Mouse (Mus musculus) stomach, postnatal 0 days (tissue): ENCODE data around the gene Tmem30c. TPM values are rescaled to one million over a fixed set of nuclear protein-coding genes. Genes with fewer than 3 reads are reported as not detected.

Experiments used
- ATAC-seq: fragments of 200-750 bp; cut with Nextera tagmentation; 2 replicates; pipeline ENCODE4 v1.8.0; 2017; ENCODE audit not compliant: low FRiP score, low TSS enrichment
- DNase-seq: peaks from one replicate; pipeline ENCODE4 v3.0.0-alpha.2; 2016; ENCODE audit warnings: low spot score
- H3K27ac ChIP-seq: fragments of 300-500 bp; sonication (generic); replicated peaks from 2 replicates; pipeline ENCODE4 v1.5.1; 2014; ENCODE audit warnings: mild to moderate bottlenecking, control low read depth
- H3K27me3 ChIP-seq: fragments of 300-500 bp; sonication (generic); 2 replicates; pipeline ENCODE4 v1.6.1; 2014; ENCODE audit warnings: low read length; ENCODE audit not compliant: control insufficient read depth, insufficient read depth
- H3K36me3 ChIP-seq: fragments of 300-500 bp; sonication (generic); 2 replicates; pipeline ENCODE4 v1.6.1; 2014; ENCODE audit warnings: low read length, mixed read lengths; ENCODE audit not compliant: control insufficient read depth, insufficient read depth
- H3K4me1 ChIP-seq: fragments of 300-500 bp; sonication (generic); replicated peaks from 2 replicates; pipeline ENCODE4 v1.6.1; 2014; ENCODE audit warnings: antibody characterized with exemption; ENCODE audit not compliant: control insufficient read depth, insufficient read depth
- H3K4me2 ChIP-seq: fragments of 300-500 bp; sonication (generic); replicated peaks from 2 replicates; pipeline ENCODE4 v1.6.1; 2014; ENCODE audit warnings: low read depth, mild to moderate bottlenecking, control low read depth, moderate library complexity
- H3K4me3 ChIP-seq: fragments of 300-500 bp; sonication (generic); 2 replicates; pipeline ENCODE4 v1.5.1; 2014; ENCODE audit warnings: low read depth, low read length, control low read depth
- H3K9ac ChIP-seq: fragments of 300-500 bp; sonication (generic); 2 replicates; pipeline ENCODE4 v1.6.1; 2014; ENCODE audit warnings: mild to moderate bottlenecking, low read length, control low read depth, mixed read lengths
- H3K9me3 ChIP-seq: fragments of 300-500 bp; sonication (generic); 2 replicates; pipeline ENCODE4 v1.6.1; 2016; ENCODE audit warnings: low read length; ENCODE audit not compliant: control insufficient read depth
- CTCF ChIP-seq: IDR thresholded peaks from 2 replicates; pipeline ENCODE4 v1.5.1; 2016; ENCODE audit warnings: antibody characterized with exemption, low read depth, mild to moderate bottlenecking, moderate library complexity
- EP300 ChIP-seq: optimal IDR thresholded peaks from 2 replicates; pipeline ENCODE3; 2016; ENCODE audit warnings: antibody characterized with exemption
- WGBS: fragments of 180-500 bp; shearing (Covaris S2); extraction: QIAGEN DNeasy Blood & Tissue Kit; methylation state at CpG from one replicate; pipeline ENCODE4 v1.1.7; 2014; 5-methylcytosine and 5-hydroxymethylcytosine counted together
- polyA plus RNA-seq: library from polyadenylated mRNA; unstranded; fragments of >200 nt; fragmentation: Nextera tagmentation; extraction: Ambion mirVana; gene quantifications from 2 replicates; pipeline ENCODE4 v1.2.1, GENCODE M21; 2015

Gene Tmem30c
- polyA plus RNA-seq, 1 experiment from 2014 or later = not detected

DNA sequence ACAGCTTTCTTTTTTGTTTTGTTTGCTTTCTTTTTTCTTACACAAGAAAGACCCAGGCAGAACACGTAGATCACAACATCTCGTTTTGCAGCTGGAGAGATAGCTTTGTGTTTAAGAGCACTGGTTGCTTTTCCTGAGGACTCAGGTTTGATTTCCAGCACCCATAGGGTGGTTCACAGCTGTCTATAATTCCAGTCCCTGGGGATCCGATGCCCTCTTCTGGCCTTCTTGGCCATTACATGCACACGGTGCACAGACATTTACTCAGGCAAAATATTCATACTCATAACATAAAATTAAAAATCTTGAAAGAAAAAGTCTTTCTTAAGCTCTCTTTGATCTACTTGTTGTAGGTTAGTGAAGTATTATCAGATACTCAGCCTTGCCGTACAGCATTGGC is 969 bp downstream of the Tmem30c start:
- Histone ChIP-seq H3K27me3 (no peaks in the 10 kb centered on the region), H3K4me2 (no peak overlapping the region), H3K4me1 (no peaks in the 10 kb centered on the region), H3K4me3 (no peak overlapping the region), H3K9ac (no peak overlapping the region), H3K27ac (no peak overlapping the region), H3K9me3 (no peaks in the 10 kb centered on the region), H3K36me3 (no peaks in the 10 kb centered on the region)
- 90% methylated on average over 5 of the region's 5 CpGs for WGBS
- ATAC-seq (no peak), DNase-seq (no peak)
- TF ChIP-seq EP300 = no peak
- peak; percentile 29; the same call in 1 of the 2 replicates for TF ChIP-seq CTCF

DNA sequence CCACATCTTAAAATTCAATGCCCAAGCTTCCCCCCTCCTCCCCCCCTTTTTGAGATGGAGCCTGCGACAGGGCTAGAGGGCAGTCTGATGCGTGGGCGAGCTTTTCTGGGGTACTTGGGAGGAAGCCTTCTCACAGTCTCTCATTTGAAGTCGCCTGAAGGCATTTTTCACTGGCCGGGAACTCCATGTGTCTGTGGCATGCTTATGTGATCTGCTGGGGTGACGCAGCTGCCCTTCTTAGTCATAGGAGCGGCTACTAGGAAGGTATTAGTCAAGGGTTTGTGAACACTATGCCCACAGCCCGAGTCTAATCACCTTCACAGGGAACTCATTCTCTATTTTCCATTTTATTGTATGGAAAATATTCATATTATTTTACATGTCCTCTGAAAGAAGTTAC is 11.2 kb downstream of the Tmem30c start:
- no peak overlapping the region for H3K4me2 ChIP-seq
- 82% methylated on average over 8 of the region's 8 CpGs for WGBS
- no peaks in the 10 kb centered on the region for H3K36me3 ChIP-seq
- H3K27me3 ChIP-seq = no peaks in the 10 kb centered on the region
- H3K4me1 ChIP-seq = no peaks in the 10 kb centered on the region
- H3K27ac ChIP-seq = no peak overlapping the region
- ATAC-seq (no peak), DNase-seq (no peak)
- no peak overlapping the region for H3K9ac ChIP-seq
- H3K9me3 ChIP-seq = no peaks in the 10 kb centered on the region
- TF ChIP-seq EP300 (no peak), CTCF (no peak)
- H3K4me3 ChIP-seq = no peak overlapping the region

DNA sequence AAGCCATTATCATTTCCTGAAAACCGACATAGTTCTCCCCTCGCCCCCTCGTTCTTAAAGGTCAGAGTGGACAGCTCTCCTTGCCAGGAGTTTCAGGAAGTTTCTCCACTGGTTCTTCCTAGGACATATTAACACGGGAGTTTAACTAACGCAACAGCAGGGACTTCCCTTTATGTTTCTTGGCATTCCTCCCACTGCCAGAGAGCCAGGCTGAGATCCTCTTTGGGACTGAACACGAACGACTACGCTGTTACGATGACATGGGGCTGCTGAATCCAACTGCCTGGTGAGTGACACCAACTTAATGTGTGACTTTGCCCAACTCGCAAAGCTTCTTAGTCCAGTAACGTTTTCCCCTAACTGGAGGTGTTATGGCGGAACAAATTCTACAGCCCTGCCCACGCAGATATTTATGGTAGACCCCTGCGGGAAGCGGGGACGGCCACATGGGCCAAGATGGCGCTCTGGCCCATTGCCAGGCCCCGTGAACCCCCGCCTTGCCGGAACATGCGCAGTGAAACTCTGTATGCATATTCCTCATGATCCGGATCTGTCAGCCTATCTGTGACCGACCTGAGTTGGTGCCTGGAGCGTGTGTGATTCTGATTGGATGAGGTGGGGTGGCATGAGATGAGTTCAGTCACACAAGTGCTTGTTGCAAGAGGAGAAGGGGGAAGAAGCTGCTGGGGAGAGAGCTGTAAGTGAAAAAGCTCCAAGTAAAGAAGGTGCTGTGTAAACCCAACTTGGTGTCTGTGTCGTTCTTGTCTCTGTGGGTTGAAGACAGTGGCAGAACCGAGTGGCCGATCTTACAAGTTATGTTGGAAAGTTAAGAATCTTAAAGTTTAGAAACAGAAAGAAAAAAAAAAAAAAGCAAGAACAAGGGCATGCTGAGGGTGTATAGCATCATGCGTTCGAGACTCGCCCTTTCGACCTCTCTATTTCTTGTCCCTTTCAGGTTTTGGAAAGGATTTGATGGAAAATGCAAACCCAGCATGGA is 12.1 kb downstream of the Tmem30c start:
- no peak for TF ChIP-seq EP300
- no peak for TF ChIP-seq CTCF
- 82% methylated on average over 31 of the region's 31 CpGs for WGBS

GRCm38 (mm10) chr16:57278976-57279626 is 13.6 kb downstream of the Tmem30c start:
- no peaks in the 10 kb centered on the region for H3K9me3 ChIP-seq
- H3K27me3 ChIP-seq = no peaks in the 10 kb centered on the region
- DNase-seq (no peak), ATAC-seq (no peak)
- H3K4me3 ChIP-seq = no peak overlapping the region
- WGBS = 83% methylated on average over 10 of the region's 12 CpGs
- TF ChIP-seq CTCF = no peak
- TF ChIP-seq EP300 = no peak
- no peaks in the 10 kb centered on the region for H3K4me1 ChIP-seq
- no peak overlapping the region for H3K4me2 ChIP-seq
- H3K36me3 ChIP-seq = no peaks in the 10 kb centered on the region
- no peak overlapping the region for H3K9ac ChIP-seq
- no peak overlapping the region for H3K27ac ChIP-seq

More for the DNA sequence above, 12.1 kb downstream of the Tmem30c start:
- no peak overlapping the region for H3K9ac ChIP-seq
- no peaks in the 10 kb centered on the region for H3K36me3 ChIP-seq
- no peak overlapping the region for H3K4me2 ChIP-seq
- ATAC-seq (no peak), DNase-seq (no peak)
- no peak overlapping the region for H3K27ac ChIP-seq
- no peak overlapping the region for H3K4me3 ChIP-seq
- no peaks in the 10 kb centered on the region for H3K27me3 ChIP-seq
- no peaks in the 10 kb centered on the region for H3K9me3 ChIP-seq
- no peaks in the 10 kb centered on the region for H3K4me1 ChIP-seq

- no peaks in the 10 kb centered on the region for H3K27me3 ChIP-seq
- H3K4me1 ChIP-seq = no peaks in the 10 kb centered on the region
- H3K4me2 ChIP-seq = no peak overlapping the region
- ATAC-seq (no peak), DNase-seq (no peak)
- H3K4me3 ChIP-seq = no peak overlapping the region
- no peak for TF ChIP-seq CTCF
- no peak for TF ChIP-seq EP300
- H3K9ac ChIP-seq = no peak overlapping the region
- H3K27ac ChIP-seq = no peak overlapping the region
- 91% methylated on average over 13 of the region's 13 CpGs for WGBS
- H3K9me3 ChIP-seq = no peaks in the 10 kb centered on the region
- H3K36me3 ChIP-seq = no peaks in the 10 kb centered on the region
These were observed 22.9 kb downstream of the Tmem30c start for GRCm38 (mm10) chr16:57269751-57270150.
